14 mouse cellular contexts compared by ENCODE assay signal in genomic region chr1:153704996-153705395, GRCm38 (mm10). TPM values are rescaled to one million over a fixed set of nuclear protein-coding genes. Genes with fewer than 3 reads are reported as not detected.
DNase-seq lines count a peak whose midpoint lies in the region; ATAC-seq lines count a peak whose summit lies in the region.
"Had no signal": no experiment of that assay in that cellular context is flagged by ENCODE, and none has a peak within 500 bp of the region (broad histone marks: within the 10 kb centered on the region; RNA-seq: fewer than 3 reads in every experiment).

No protein-coding gene starts in this region.

- no peak overlapping the region for H3K9ac ChIP-seq in forebrain, embryonic 11.5 days (ENCODE audit: low read length)
- H3K9ac ChIP-seq in forebrain, embryonic 15.5 days (replicated peaks) = no peak overlapping the region
- no peak overlapping the region for H3K9ac ChIP-seq in midbrain, embryonic 11.5 days (ENCODE audit: low read length)
- H3K9ac ChIP-seq in midbrain, embryonic 15.5 days = no peak overlapping the region
- no peak overlapping the region for H3K9ac ChIP-seq in hindbrain, embryonic 16.5 days (ENCODE audit: low read depth, low read length)
- H3K9ac ChIP-seq: liver, embryonic 15.5 days had no signal

- no peak overlapping the region for H3K4me3 ChIP-seq in forebrain, embryonic 11.5 days (ENCODE audit: low read depth, low read length)
- no peak overlapping the region for H3K4me3 ChIP-seq in forebrain, embryonic 15.5 days
- no peak overlapping the region for H3K4me3 ChIP-seq in midbrain, embryonic 11.5 days (ENCODE audit: low read depth, low read length)
- H3K4me3 ChIP-seq in midbrain, embryonic 15.5 days = no peak overlapping the region
- no peak overlapping the region for H3K4me3 ChIP-seq in hindbrain, embryonic 16.5 days (ENCODE audit: low read length)
- H3K4me3 ChIP-seq: liver, embryonic 15.5 days had no signal

- no peaks in the 10 kb centered on the region for H3K27me3 ChIP-seq in forebrain, embryonic 11.5 days (ENCODE audit: control insufficient read depth, insufficient read depth, low read length)
- H3K27me3 ChIP-seq in forebrain, embryonic 15.5 days = no peaks in the 10 kb centered on the region
- no peaks in the 10 kb centered on the region for H3K27me3 ChIP-seq in midbrain, embryonic 11.5 days (ENCODE audit: control insufficient read depth, insufficient read depth, low read length)
- no peaks in the 10 kb centered on the region for H3K27me3 ChIP-seq in midbrain, embryonic 15.5 days (replicated peaks)
- H3K27me3 ChIP-seq in hindbrain, embryonic 16.5 days (replicated peaks; ENCODE audit: control insufficient read depth, insufficient read depth, low read length) = no peaks in the 10 kb centered on the region
- H3K27me3 ChIP-seq: liver, embryonic 15.5 days had no signal

- no peaks in the 10 kb centered on the region for H3K36me3 ChIP-seq in forebrain, embryonic 11.5 days (ENCODE audit: control insufficient read depth, insufficient read depth, low read length)
- no peaks in the 10 kb centered on the region for H3K36me3 ChIP-seq in forebrain, embryonic 15.5 days
- no peaks in the 10 kb centered on the region for H3K36me3 ChIP-seq in midbrain, embryonic 11.5 days (ENCODE audit: control insufficient read depth, insufficient read depth, low read length)
- H3K36me3 ChIP-seq in midbrain, embryonic 15.5 days (replicated peaks) = no peaks in the 10 kb centered on the region
- H3K36me3 ChIP-seq in hindbrain, embryonic 16.5 days (ENCODE audit: control insufficient read depth, insufficient read depth, low read length) = no peaks in the 10 kb centered on the region
- H3K36me3 ChIP-seq: liver, embryonic 15.5 days had no signal

- H3K27ac ChIP-seq in forebrain, embryonic 11.5 days (ENCODE audit: low read depth, low read length) = peak overlapping the region; percentile 85; the same call in 1 of the 2 replicates
- no peak overlapping the region for H3K27ac ChIP-seq in forebrain, embryonic 15.5 days (replicated peaks)
- H3K27ac ChIP-seq in midbrain, embryonic 11.5 days (ENCODE audit: low read depth, low read length) = no peak overlapping the region
- no peak overlapping the region for H3K27ac ChIP-seq in midbrain, embryonic 15.5 days
- no peak overlapping the region for H3K27ac ChIP-seq in hindbrain, embryonic 16.5 days (ENCODE audit: low read depth, low read length)
- H3K27ac ChIP-seq: liver, embryonic 15.5 days had no signal

- H3K9me3 ChIP-seq in forebrain, embryonic 11.5 days (ENCODE audit: control insufficient read depth, low read length) = no peaks in the 10 kb centered on the region
- no peaks in the 10 kb centered on the region for H3K9me3 ChIP-seq in forebrain, embryonic 15.5 days
- H3K9me3 ChIP-seq in midbrain, embryonic 11.5 days (ENCODE audit: control insufficient read depth, low read length) = no peaks in the 10 kb centered on the region
- no peaks in the 10 kb centered on the region for H3K9me3 ChIP-seq in midbrain, embryonic 15.5 days
- H3K9me3 ChIP-seq in hindbrain, embryonic 16.5 days (ENCODE audit: control insufficient read depth, low read length) = no peaks in the 10 kb centered on the region
- H3K9me3 ChIP-seq: liver, embryonic 15.5 days had no signal

- H3K4me1 ChIP-seq in forebrain, embryonic 11.5 days (replicated peaks; ENCODE audit: control insufficient read depth, insufficient read depth, low read length) = peaks cover 25% of the 10 kb centered on the region
- H3K4me1 ChIP-seq in forebrain, embryonic 15.5 days = peaks cover 29% of the 10 kb centered on the region
- H3K4me1 ChIP-seq in midbrain, embryonic 11.5 days (ENCODE audit: control insufficient read depth, insufficient read depth, low read length) = peaks cover 26% of the 10 kb centered on the region
- H3K4me1 ChIP-seq in midbrain, embryonic 15.5 days = peaks cover 27% of the 10 kb centered on the region
- peaks cover 16% of the 10 kb centered on the region for H3K4me1 ChIP-seq in hindbrain, embryonic 16.5 days (ENCODE audit: control insufficient read depth, insufficient read depth, low read depth, low read length)
- H3K4me1 ChIP-seq: liver, embryonic 15.5 days had no signal

- no peak overlapping the region for H3K4me2 ChIP-seq in forebrain, embryonic 11.5 days (ENCODE audit: low read depth, low read length, severe bottlenecking)
- H3K4me2 ChIP-seq in forebrain, embryonic 15.5 days (replicated peaks) = no peak overlapping the region
- no peak overlapping the region for H3K4me2 ChIP-seq in midbrain, embryonic 11.5 days
- no peak overlapping the region for H3K4me2 ChIP-seq in midbrain, embryonic 15.5 days
- no peak overlapping the region for H3K4me2 ChIP-seq in hindbrain, embryonic 16.5 days (ENCODE audit: low read length)
- H3K4me2 ChIP-seq: liver, embryonic 15.5 days had no signal

- peak; percentile 22; the same call in 1 of the 2 replicates for ATAC-seq in forebrain, embryonic 11.5 days (replicated peaks; ENCODE audit: low FRiP score)
- no peak for ATAC-seq in forebrain, embryonic 15.5 days (replicated peaks)
- ATAC-seq in midbrain, embryonic 11.5 days (ENCODE audit: low FRiP score) = 0 out of 2 replicates have a peak, but pooled peaks have one; percentile 3
- no peak; the same call in 1 of the 2 replicates for ATAC-seq in midbrain, embryonic 15.5 days (replicated peaks)
- peak; percentile 37; the same call in 1 of the 2 replicates for ATAC-seq in hindbrain, embryonic 16.5 days
- ATAC-seq: activated CD4-positive, CD25-positive, alpha-beta regulatory T cell, adult 4 months had no signal

- WGBS in forebrain, embryonic 11.5 days = 13% methylated on average over 3 of the region's 3 CpGs
- 17% methylated on average over 3 of the region's 3 CpGs for WGBS in forebrain, embryonic 15.5 days
- WGBS in midbrain, embryonic 11.5 days = 24% methylated on average over 3 of the region's 3 CpGs
- WGBS in midbrain, embryonic 15.5 days = 24% methylated on average over 3 of the region's 3 CpGs
- WGBS in hindbrain, embryonic 16.5 days = 24% methylated on average over 3 of the region's 3 CpGs

- DNase-seq in forebrain, embryonic 11.5 days (ENCODE audit: low spot score) = peak; percentile 70
- DNase-seq in midbrain, embryonic 11.5 days (ENCODE audit: low spot score, missing footprints) = peak; percentile 89
- peak; percentile 48 for DNase-seq in retina, embryonic 14.5 days (ENCODE audit: low spot score)
- no peak for DNase-seq in thymus, adult 18-20 months
- DNase-seq in heart, adult 18-20 months = no peak
- DNase-seq: cerebellum, adult 8-10 months; kidney, adult 2 months; lung, postnatal 4 days had no signal

RNA-seq across cellular contexts. Expression of gene Rgs16, which starts 35.2 kb away (rescaled TPM):
- 24.3 and 25.3 TPM in 2 replicates for polyA plus RNA-seq in forebrain, embryonic 11.5 days (2014; fragmentation: Nextera tagmentation; extraction: Ambion mirVana)
- polyA plus RNA-seq in forebrain, embryonic 15.5 days (2015; fragmentation: Nextera tagmentation; extraction: Ambion mirVana) = 39.2 and 42.1 TPM in 2 replicates
- 20.3 and 21.6 TPM in 2 replicates for polyA plus RNA-seq in midbrain, embryonic 11.5 days (2014; fragmentation: Nextera tagmentation; extraction: Ambion mirVana)
- 20.7 and 24.0 TPM in 2 replicates for polyA plus RNA-seq in midbrain, embryonic 15.5 days (2015; fragmentation: Nextera tagmentation; extraction: Ambion mirVana)
- polyA plus RNA-seq in hindbrain, embryonic 16.5 days (2015; fragmentation: Nextera tagmentation; extraction: Ambion mirVana) = 13.3 and 14.0 TPM in 2 replicates
- total RNA-seq in heart, adult 18-20 months (2021) = 1 to 10 TPM; 1.2 to 1.5 TPM
- total RNA-seq: MEL had no signal

RNA-seq across cellular contexts. Expression of gene Rnasel, which starts 44.2 kb away (rescaled TPM):
- polyA plus RNA-seq in forebrain, embryonic 11.5 days (2014; fragmentation: Nextera tagmentation; extraction: Ambion mirVana) = 19.3 and 19.5 TPM in 2 replicates
- 42.5 and 44.4 TPM in 2 replicates for polyA plus RNA-seq in forebrain, embryonic 15.5 days (2015; fragmentation: Nextera tagmentation; extraction: Ambion mirVana)
- polyA plus RNA-seq in midbrain, embryonic 11.5 days (2014; fragmentation: Nextera tagmentation; extraction: Ambion mirVana) = 27.5 and 28.3 TPM in 2 replicates
- 47.9 and 48.3 TPM in 2 replicates for polyA plus RNA-seq in midbrain, embryonic 15.5 days (2015; fragmentation: Nextera tagmentation; extraction: Ambion mirVana)
- polyA plus RNA-seq in hindbrain, embryonic 16.5 days (2015; fragmentation: Nextera tagmentation; extraction: Ambion mirVana) = 32.3 and 34.5 TPM in 2 replicates
- total RNA-seq in heart, adult 18-20 months (2021) = 1 to 10 TPM; 2.8 to 5.0 TPM

RNA-seq across cellular contexts. Expression of gene Rgs8, which starts 52.2 kb away (rescaled TPM):
- polyA plus RNA-seq in forebrain, embryonic 11.5 days (2014; fragmentation: Nextera tagmentation; extraction: Ambion mirVana) = 12.1 and 12.2 TPM in 2 replicates
- 19.2 and 19.7 TPM in 2 replicates for polyA plus RNA-seq in forebrain, embryonic 15.5 days (2015; fragmentation: Nextera tagmentation; extraction: Ambion mirVana)
- polyA plus RNA-seq in midbrain, embryonic 11.5 days (2014; fragmentation: Nextera tagmentation; extraction: Ambion mirVana) = 12.7 and 14.1 TPM in 2 replicates
- 42.0 and 46.9 TPM in 2 replicates for polyA plus RNA-seq in midbrain, embryonic 15.5 days (2015; fragmentation: Nextera tagmentation; extraction: Ambion mirVana)
- 18.8 and 22.9 TPM in 2 replicates for polyA plus RNA-seq in hindbrain, embryonic 16.5 days (2015; fragmentation: Nextera tagmentation; extraction: Ambion mirVana)
- total RNA-seq in heart, adult 18-20 months (2021) = not detected
- total RNA-seq: MEL had no signal

Comparison
In these comparisons a context has a peak if more than half of its experiments do, and no peak if none do; other contexts are left out.
1. ATAC-seq: peak in forebrain, embryonic 11.5 days (single experiment), midbrain, embryonic 11.5 days (single experiment) and hindbrain, embryonic 16.5 days (single experiment); none in forebrain, embryonic 15.5 days (single experiment) and midbrain, embryonic 15.5 days (single experiment).
2. DNase-seq: peak in forebrain, embryonic 11.5 days (single experiment), midbrain, embryonic 11.5 days (single experiment) and retina, embryonic 14.5 days (single experiment); none in thymus, adult 18-20 months (0 of 2) and heart, adult 18-20 months (0 of 2).